Mouse (Mus musculus) kidney, postnatal 10 days (tissue): Measurements from ENCODE around the gene Pcolce2.

Source experiments
- DNase-seq: peaks from one replicate; pipeline ENCODE4 v3.0.0; 2021; ENCODE audit warnings: mixed read lengths

The Pcolce2 gene

GRCm38 (mm10) chr9:95657941-95658340, 20.5 kb downstream of the Pcolce2 start:
- no peak for DNase-seq

- DNase-seq, result no peak
Measured at GRCm38 (mm10) chr9:95664290-95664989, 27.0 kb downstream of the Pcolce2 start.

GRCm38 (mm10) chr9:95665835-95666234, 28.4 kb downstream of the Pcolce2 start:
- DNase-seq, result no peak

GRCm38 (mm10) chr9:95667836-95668235, 30.4 kb downstream of the Pcolce2 start:
- peak; percentile 17 for DNase-seq

GRCm38 (mm10) chr9:95668306-95668705, 30.9 kb downstream of the Pcolce2 start:
- no peak for DNase-seq

- no peak for DNase-seq
Measured at GRCm38 (mm10) chr9:95672331-95672730, 34.9 kb downstream of the Pcolce2 start.

- DNase-seq, result no peak
Measured at GRCm38 (mm10) chr9:95672760-95673159, 35.4 kb downstream of the Pcolce2 start.

GRCm38 (mm10) chr9:95675064-95675699, 37.8 kb downstream of the Pcolce2 start:
- DNase-seq, result peak; percentile 62

- DNase-seq, result no peak
Measured at GRCm38 (mm10) chr9:95676021-95676420, 38.6 kb downstream of the Pcolce2 start.

- DNase-seq, result no peak
Measured at GRCm38 (mm10) chr9:95679966-95680365, 42.6 kb downstream of the Pcolce2 start.

- no peak for DNase-seq
Measured at GRCm38 (mm10) chr9:95680691-95681090, 43.3 kb downstream of the Pcolce2 start.

GRCm38 (mm10) chr9:95685660-95686440, 48.4 kb downstream of the Pcolce2 start:
- DNase-seq, result peak; percentile 16

- peak; percentile 44 for DNase-seq
Measured at GRCm38 (mm10) chr9:95688064-95688463, 50.7 kb downstream of the Pcolce2 start.

GRCm38 (mm10) chr9:95692823-95693222, 55.4 kb downstream of the Pcolce2 start:
- peak; percentile 40 for DNase-seq

- no peak for DNase-seq
Measured at GRCm38 (mm10) chr9:95693528-95694100, 56.2 kb downstream of the Pcolce2 start.

GRCm38 (mm10) chr9:95694526-95694925, 57.1 kb downstream of the Pcolce2 start:
- no peak for DNase-seq

GRCm38 (mm10) chr9:95695023-95695422, 57.6 kb downstream of the Pcolce2 start:
- DNase-seq, result no peak

- DNase-seq, result no peak
Measured at GRCm38 (mm10) chr9:95696581-95696980, 59.2 kb downstream of the Pcolce2 start.

- DNase-seq, result peak; percentile 70
Measured at GRCm38 (mm10) chr9:95697808-95698207, 60.4 kb downstream of the Pcolce2 start.

- no peak for DNase-seq
Measured at GRCm38 (mm10) chr9:95699273-95699672, 61.9 kb downstream of the Pcolce2 start.

GRCm38 (mm10) chr9:95704078-95704477, 66.7 kb downstream of the Pcolce2 start:
- DNase-seq, result no peak

GRCm38 (mm10) chr9:95705371-95705770, 68.0 kb downstream of the Pcolce2 start:
- no peak for DNase-seq

- no peak for DNase-seq
Measured at GRCm38 (mm10) chr9:95708943-95709342, 71.5 kb downstream of the Pcolce2 start.
